Mouse (Mus musculus) forebrain, embryonic 14.5 days (tissue): ENCODE data around the gene Apol7e. TPM values are rescaled to one million over a fixed set of nuclear protein-coding genes. Genes with fewer than 3 reads are reported as not detected.
"Not testable (repeated sequence)": the region's sequence is repeated elsewhere in the genome, so short reads cannot be mapped to it uniquely, and the experiment has no call there.

Experiments used
- ATAC-seq: fragments of 200-750 bp; cut with Nextera tagmentation; 2 replicates; pipeline ENCODE4 v1.8.0; 2017; ENCODE audit warnings: mild to moderate bottlenecking, moderate library complexity
- DNase-seq: peaks from one replicate; pipeline ENCODE4 v3.0.0-alpha.2; 2015; ENCODE audit warnings: low spot score
- H3K27ac ChIP-seq: fragments of 300-500 bp; sonication (generic); 2 replicates; pipeline ENCODE4 v1.5.1; 2014; ENCODE audit warnings: low read depth, mild to moderate bottlenecking, control low read depth, low read length, moderate library complexity
- H3K27me3 ChIP-seq: fragments of 300-500 bp; sonication (generic); replicated peaks from 2 replicates; pipeline ENCODE4 v1.6.1; 2014; ENCODE audit warnings: low read length, control low read depth, mixed read lengths; ENCODE audit not compliant: control insufficient read depth, insufficient read depth
- H3K36me3 ChIP-seq: fragments of 300-500 bp; sonication (generic); 2 replicates; pipeline ENCODE4 v1.6.1; 2014; ENCODE audit warnings: low read length, control low read depth; ENCODE audit not compliant: control insufficient read depth, insufficient read depth
- H3K4me1 ChIP-seq: fragments of 300-500 bp; sonication (generic); 2 replicates; pipeline ENCODE4 v1.6.1; 2014; ENCODE audit warnings: antibody characterized with exemption, low read length, control low read depth; ENCODE audit not compliant: control insufficient read depth, insufficient read depth
- H3K4me2 ChIP-seq: fragments of 300-500 bp; sonication (generic); 2 replicates; pipeline ENCODE4 v1.6.1; 2014; ENCODE audit warnings: mild to moderate bottlenecking, control low read depth, low read length
- H3K4me3 ChIP-seq: fragments of 300-500 bp; sonication (generic); 2 replicates; pipeline ENCODE4 v1.5.1; 2014; ENCODE audit warnings: low read depth, low read length, control low read depth
- H3K9ac ChIP-seq: fragments of 300-500 bp; sonication (generic); 2 replicates; pipeline ENCODE4 v1.6.1; 2014; ENCODE audit warnings: mild to moderate bottlenecking, low read length, control low read depth, moderate library complexity
- H3K9me3 ChIP-seq: fragments of 300-500 bp; sonication (generic); replicated peaks from 2 replicates; pipeline ENCODE4 v1.6.1; 2016; ENCODE audit warnings: low read length, control low read depth, mixed read lengths; ENCODE audit not compliant: control insufficient read depth
- WGBS: fragments of 180-500 bp; shearing (Covaris S2); extraction: QIAGEN DNeasy Blood & Tissue Kit; methylation state at CpG from one replicate; pipeline ENCODE4 v1.1.7; 2014; 5-methylcytosine and 5-hydroxymethylcytosine counted together
- polyA plus RNA-seq: library from polyadenylated mRNA; unstranded; fragments of >200 nt; fragmentation: Nextera tagmentation; extraction: Ambion mirVana; gene quantifications from 2 replicates; pipeline ENCODE4 v1.2.1, GENCODE M21; 2014

The Apol7e gene
- not detected in 2 replicates for polyA plus RNA-seq

DNA sequence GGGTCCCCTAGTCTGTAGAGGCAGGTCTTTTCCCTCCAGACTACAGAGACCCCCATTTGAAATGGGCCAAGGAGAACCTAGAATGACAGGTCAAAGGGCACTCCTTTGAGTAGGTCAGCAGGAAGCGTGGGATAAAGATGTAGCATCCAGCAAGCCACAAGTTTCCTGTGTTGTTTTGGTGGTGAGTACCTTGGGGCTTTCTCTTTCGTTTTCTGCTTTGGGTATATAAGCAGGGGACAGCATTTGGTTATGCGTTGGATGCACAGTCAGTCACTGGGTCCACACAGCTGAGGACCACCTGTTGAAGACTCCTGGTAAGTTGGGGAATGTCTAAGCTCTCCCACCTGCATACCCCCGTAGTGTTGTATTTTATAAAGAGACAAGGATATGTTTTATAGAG lies at the start of gene Apol7e:
Gene Apol7e, plus strand, starts transcription at position 202 of the 400 bp plus-strand sequence.
- H3K27ac ChIP-seq, H3K9me3 ChIP-seq, H3K36me3 ChIP-seq, H3K4me2 ChIP-seq, DNase-seq, ATAC-seq, H3K4me3 ChIP-seq, H3K27me3 ChIP-seq, H3K9ac ChIP-seq, H3K4me1 ChIP-seq: not testable (repeated sequence)
- WGBS, result 85% methylated on average over 4 of the region's 4 CpGs

- not testable (repeated sequence) for H3K27me3 ChIP-seq, H3K4me1 ChIP-seq, H3K9ac ChIP-seq, H3K9me3 ChIP-seq, H3K27ac ChIP-seq, DNase-seq, H3K4me2 ChIP-seq, ATAC-seq, H3K36me3 ChIP-seq, H3K4me3 ChIP-seq
These were observed 47.5 kb upstream of the Apol7e start for GRCm38 (mm10) chr15:77651143-77651542.

DNA sequence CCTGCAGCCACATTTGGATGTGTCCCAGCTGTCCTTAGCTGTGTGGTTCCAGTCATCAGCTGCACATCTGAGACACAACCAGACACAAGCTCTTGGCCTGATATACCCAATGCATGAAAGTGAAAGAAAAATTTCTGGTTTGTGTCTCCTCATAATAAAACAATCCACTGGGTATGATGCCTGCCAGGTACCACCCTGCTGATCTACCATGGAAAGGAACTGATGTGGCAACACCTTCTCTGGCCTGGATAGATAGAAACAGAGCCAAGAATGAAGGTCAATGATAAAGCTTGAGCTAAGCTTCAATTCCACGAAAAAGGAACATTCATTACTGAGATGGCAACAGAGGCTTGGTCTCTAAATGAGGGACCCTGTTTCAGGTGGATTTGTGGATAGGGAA lies 38.9 kb upstream of the Apol7e start:
- not testable (repeated sequence) for H3K4me1 ChIP-seq, H3K4me2 ChIP-seq, H3K9me3 ChIP-seq, H3K27ac ChIP-seq, H3K36me3 ChIP-seq, ATAC-seq, H3K9ac ChIP-seq, H3K4me3 ChIP-seq, H3K27me3 ChIP-seq, DNase-seq
- WGBS, result 82% methylated on average over 1 of the region's 1 CpGs

GRCm38 (mm10) chr15:77661841-77662240 lies 36.8 kb upstream of the Apol7e start:
- H3K9ac ChIP-seq, H3K36me3 ChIP-seq, H3K9me3 ChIP-seq, DNase-seq, H3K4me2 ChIP-seq, H3K27me3 ChIP-seq, H3K4me3 ChIP-seq, H3K4me1 ChIP-seq, ATAC-seq, H3K27ac ChIP-seq: not testable (repeated sequence)
- WGBS, result 81% methylated on average over 2 of the region's 2 CpGs

- H3K27ac ChIP-seq, H3K4me1 ChIP-seq, ATAC-seq, H3K4me3 ChIP-seq, H3K9me3 ChIP-seq, DNase-seq, H3K4me2 ChIP-seq, H3K36me3 ChIP-seq, H3K27me3 ChIP-seq, H3K9ac ChIP-seq: not testable (repeated sequence)
- WGBS, result 76% methylated on average over 1 of the region's 1 CpGs
These were observed 24.6 kb upstream of the Apol7e start for GRCm38 (mm10) chr15:77674081-77674480.

DNA sequence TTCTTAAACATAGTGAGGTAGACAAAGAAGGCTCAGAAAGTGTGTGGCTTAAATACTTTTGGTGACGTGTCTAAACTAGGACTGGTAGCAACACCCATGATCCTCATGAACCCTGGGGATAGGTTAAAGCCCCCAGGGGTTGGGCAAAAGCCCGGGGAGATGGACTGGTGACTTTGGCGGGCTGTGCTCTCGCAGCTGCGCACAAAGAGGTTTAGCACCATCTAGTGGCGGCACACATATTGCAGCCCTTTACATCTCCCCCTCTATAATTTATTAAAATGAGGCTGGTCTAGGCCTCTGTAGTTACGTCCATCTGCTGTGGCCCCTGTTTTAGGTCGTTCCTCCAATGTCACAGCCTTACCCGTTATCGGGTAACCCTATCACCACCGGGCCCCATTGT lies 14.7 kb upstream of the Apol7e start:
- not testable (repeated sequence) for H3K27ac ChIP-seq, H3K9me3 ChIP-seq, H3K4me3 ChIP-seq, H3K27me3 ChIP-seq, ATAC-seq, H3K4me2 ChIP-seq, H3K36me3 ChIP-seq, H3K4me1 ChIP-seq, H3K9ac ChIP-seq
- DNase-seq, result peak; percentile 55
- WGBS, result 16% methylated on average over 8 of the region's 11 CpGs

- not testable (repeated sequence) for H3K27ac ChIP-seq, ATAC-seq, H3K27me3 ChIP-seq, H3K9me3 ChIP-seq, H3K4me1 ChIP-seq, H3K36me3 ChIP-seq
- peak; percentile 28 for DNase-seq
- Histone ChIP-seq H3K4me3 (peak overlapping the region; percentile 16), H3K4me2 (peak overlapping the region; percentile 44), H3K9ac (peak overlapping the region; percentile 46; the same call in 1 of the 2 replicates)
- 7% methylated on average over 19 of the region's 20 CpGs for WGBS
These were observed 6.9 kb upstream of the Apol7e start for GRCm38 (mm10) chr15:77691532-77692311.

GRCm38 (mm10) chr15:77694687-77695295 lies 3.9 kb upstream of the Apol7e start:
- H3K9me3 ChIP-seq, H3K9ac ChIP-seq, H3K4me2 ChIP-seq, H3K27ac ChIP-seq, H3K27me3 ChIP-seq, H3K36me3 ChIP-seq, H3K4me3 ChIP-seq, ATAC-seq, H3K4me1 ChIP-seq: not testable (repeated sequence)
- DNase-seq, result peak; percentile 6
- WGBS, result 43% methylated on average over 11 of the region's 15 CpGs

- H3K27me3 ChIP-seq, H3K9me3 ChIP-seq, H3K4me1 ChIP-seq, H3K4me2 ChIP-seq, H3K27ac ChIP-seq, H3K9ac ChIP-seq, ATAC-seq, H3K36me3 ChIP-seq, H3K4me3 ChIP-seq, DNase-seq: not testable (repeated sequence)
- WGBS, result 94% methylated on average over 3 of the region's 3 CpGs
These were observed 6.6 kb downstream of the Apol7e start for GRCm38 (mm10) chr15:77705306-77705705.
